Mouse (Mus musculus) c-Kit-positive CD71-positive TER-119-negative erythroid progenitor cells, embryonic 14.5 days (primary cell): ENCODE data around the gene Gosr2.

Experiments
- DNase-seq: peaks from one replicate; pipeline ENCODE4 v3.0.0-alpha.2; 2013; ENCODE audit warnings: low read depth

Gene Gosr2

GRCm38 (mm10) chr11:103688980-103689378 lies 8.7 kb downstream of the Gosr2 start:
- DNase-seq: no peak

DNA sequence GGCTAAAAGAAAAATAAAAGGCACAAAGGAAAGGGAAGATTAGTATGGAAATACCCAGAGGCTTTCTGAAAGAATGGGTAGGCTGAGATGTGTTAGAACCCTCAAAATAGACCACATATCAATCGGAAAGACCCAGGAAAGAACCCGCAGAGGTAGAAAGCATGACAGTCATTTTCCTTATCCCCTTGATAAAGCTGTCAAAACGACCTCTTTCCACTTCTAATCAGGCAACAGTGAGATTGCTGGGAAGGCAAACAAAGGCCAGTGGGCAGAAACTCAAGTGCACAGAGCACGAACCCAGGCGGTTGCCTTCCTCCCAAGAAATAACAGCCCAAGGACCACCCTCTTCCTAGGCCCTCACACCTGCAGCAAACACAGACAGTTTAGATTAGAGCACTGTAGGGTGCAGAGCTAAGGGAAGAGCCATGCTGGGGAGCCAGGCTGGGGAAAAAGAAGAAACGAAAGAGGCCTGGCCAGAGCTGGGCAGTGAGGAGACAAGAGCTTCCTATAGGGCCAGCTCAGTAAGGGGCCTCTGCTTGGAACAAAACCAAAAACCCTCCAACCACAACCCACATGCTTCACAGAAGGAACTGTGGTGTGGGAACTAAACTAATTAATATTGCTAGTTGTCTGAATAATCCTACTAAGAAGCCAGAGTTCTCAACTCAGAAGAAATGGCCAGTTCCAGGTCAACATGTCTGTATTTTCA lies 9.3 kb downstream of the Gosr2 start:
- no peak for DNase-seq

DNA sequence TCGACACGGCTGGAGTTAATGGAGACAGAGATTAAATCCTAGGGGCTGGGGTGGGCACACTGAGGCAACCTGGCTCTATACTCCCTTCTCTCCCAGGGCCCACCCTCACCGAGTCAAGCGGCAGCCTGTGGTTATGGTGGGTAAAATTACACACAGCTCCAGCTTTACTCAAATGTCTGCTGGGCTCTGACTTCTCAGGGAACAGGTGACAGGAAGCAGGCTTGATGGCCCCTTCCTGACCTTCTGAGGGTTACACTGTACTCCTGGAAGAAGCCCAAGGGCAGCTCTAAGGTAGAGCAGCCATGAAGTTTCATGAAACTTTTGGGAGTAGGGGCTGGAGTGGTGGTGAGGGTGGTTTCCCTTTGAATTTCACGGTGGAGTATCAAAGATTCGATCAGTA lies 11.0 kb downstream of the Gosr2 start:
- no peak for DNase-seq

- DNase-seq: no peak
These were observed 12.4 kb downstream of the Gosr2 start for GRCm38 (mm10) chr11:103685261-103685736.

DNA sequence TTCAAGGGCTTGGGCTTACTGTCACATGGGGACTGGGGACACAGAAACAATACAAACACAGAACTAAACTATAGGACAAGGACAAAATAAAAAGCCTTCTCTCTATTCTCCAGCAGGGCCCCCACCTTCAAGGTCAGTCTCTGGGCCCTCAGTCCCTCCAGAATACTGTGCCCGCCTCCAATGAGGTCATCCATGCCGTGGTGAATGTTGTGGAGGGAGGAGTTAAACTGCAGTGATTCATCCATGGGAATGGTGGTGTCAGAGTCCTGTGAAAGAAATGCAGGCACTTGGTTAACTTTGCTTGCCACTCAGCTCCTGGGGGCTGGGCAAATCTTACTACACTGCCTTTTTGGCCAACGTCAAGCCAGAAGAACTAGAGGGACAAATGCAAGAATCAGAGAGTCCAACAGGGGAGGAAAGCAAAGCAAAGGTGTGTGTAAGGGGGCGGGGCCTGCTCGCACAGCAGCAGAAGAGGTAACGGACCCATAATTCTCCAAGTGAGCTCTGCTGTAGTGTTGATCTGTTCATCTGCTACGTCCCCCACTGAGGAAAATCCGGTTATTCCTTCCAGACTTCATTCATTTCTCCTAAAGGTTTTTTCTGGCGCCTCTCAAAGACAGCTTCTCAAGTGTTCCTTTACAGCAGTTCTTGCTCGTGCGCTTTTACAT lies 13.9 kb downstream of the Gosr2 start:
- no peak for DNase-seq

DNA sequence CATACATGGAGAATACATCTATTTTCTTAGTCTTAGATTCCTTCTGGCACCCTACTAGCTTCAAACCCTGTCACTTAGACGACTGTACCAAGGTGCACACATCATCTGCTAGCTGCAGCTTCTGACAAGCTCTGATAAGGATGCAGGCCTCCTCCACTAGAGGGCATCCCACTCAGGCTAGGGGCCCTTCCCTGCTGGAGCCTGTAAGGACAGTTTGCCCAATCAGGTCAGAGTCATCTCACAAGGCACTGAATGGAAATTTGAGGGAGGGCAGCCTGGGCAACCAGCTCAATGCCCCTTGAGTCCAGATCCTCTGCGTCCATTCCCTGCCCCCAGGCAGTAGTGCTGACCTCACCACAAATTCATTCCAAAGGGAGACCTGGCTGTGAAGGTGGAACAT lies 20.7 kb downstream of the Gosr2 start:
- peak; percentile 40 for DNase-seq

DNA sequence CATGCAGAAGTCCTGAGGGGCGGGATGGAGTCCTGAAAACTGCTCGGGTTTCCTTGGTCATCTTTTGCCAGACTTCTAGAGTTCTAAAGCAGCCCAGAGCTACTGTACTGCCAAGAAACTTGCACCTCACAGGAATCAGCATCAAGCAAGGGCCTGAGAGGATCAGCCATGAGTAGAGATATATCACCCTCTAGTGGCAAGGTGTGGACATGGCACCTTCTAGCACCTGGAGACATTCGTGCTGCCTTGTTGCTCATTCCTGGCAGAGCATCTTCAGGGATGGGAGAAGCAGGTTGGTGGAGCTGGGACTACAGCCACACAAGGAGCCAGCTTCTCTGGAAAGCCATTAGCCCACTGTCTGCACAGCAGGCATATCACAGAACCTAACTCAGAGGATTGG lies 22.1 kb downstream of the Gosr2 start:
- peak; percentile 40 for DNase-seq

GRCm38 (mm10) chr11:103666907-103667426 lies 30.7 kb downstream of the Gosr2 start:
- no peak for DNase-seq

- DNase-seq: no peak
These were observed 31.4 kb downstream of the Gosr2 start for GRCm38 (mm10) chr11:103666181-103666906.

DNA sequence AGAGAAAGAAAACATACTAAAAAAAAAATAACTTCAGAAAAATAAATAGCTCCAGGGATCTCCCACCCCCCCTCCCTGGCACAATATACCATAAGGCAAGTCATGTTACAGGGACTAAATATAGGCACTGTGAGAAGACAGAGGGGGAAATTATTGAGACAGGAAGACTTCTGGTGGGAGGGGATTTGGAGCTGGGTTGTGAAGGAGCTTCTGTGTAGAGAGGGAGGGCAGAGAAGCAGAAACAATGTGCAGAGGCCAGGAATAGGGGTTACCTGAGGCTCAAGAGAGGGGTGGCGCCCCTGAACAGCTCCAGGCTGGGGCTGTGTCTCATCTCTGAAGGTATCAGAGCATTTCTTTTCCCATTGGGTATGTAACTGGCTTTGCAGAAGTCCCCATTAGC lies 32.0 kb downstream of the Gosr2 start:
- DNase-seq: no peak

- no peak for DNase-seq
These were observed 34.6 kb downstream of the Gosr2 start for GRCm38 (mm10) chr11:103663119-103663518.

DNA sequence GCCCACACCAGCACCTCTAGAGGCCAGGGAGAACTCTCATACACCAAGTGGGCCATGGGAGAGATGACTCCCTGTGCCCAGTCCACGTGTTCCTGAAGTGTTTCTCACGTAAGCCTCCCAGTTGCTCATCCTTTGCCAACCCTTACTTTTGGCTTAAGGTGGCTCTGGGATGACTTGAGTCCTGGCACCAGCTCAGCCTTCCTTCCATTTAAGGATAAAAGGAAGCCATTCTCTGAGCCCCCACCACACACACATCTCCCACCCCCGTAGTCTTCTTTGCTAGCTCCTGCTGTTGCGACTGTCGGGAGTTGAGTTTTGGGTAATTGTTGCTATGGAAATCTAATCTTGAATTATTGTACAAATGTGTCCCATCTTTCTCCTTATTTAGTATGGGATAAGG lies 35.2 kb downstream of the Gosr2 start:
- DNase-seq: no peak

GRCm38 (mm10) chr11:103661863-103662262 lies 35.8 kb downstream of the Gosr2 start:
- DNase-seq: no peak

GRCm38 (mm10) chr11:103658189-103658588 lies 39.5 kb downstream of the Gosr2 start:
- no peak for DNase-seq

GRCm38 (mm10) chr11:103656520-103656919 lies 41.2 kb downstream of the Gosr2 start:
- no peak for DNase-seq

DNA sequence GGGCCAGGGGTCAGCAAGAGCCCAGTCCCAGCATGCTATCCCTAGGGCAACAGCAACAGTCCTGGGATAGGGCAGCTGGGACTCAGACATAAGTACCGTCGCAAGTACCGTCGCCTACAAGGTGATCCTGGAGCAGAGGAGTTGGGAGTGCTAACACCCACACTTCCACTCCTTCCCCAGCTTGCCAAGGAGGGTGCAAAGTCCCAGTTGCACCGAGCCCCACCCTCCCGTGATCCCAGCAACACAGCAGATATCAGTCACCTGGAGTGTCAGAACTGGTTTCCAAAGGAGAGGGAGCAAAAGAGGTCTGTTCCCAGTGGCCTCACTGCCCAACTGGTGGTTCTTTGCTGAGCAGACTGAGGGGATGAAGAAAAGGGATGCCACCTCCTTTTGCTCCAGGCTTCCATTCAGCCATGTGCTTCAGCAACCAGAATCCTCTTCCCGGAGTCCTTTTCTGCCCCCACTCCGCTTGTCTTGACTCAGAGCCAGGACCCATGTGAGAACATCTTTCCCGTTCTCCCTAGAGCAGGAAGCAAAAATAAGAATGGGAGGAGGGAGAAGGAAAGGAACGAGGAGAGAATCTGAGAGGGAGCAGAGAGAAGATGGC lies 44.2 kb downstream of the Gosr2 start:
- DNase-seq: no peak

DNA sequence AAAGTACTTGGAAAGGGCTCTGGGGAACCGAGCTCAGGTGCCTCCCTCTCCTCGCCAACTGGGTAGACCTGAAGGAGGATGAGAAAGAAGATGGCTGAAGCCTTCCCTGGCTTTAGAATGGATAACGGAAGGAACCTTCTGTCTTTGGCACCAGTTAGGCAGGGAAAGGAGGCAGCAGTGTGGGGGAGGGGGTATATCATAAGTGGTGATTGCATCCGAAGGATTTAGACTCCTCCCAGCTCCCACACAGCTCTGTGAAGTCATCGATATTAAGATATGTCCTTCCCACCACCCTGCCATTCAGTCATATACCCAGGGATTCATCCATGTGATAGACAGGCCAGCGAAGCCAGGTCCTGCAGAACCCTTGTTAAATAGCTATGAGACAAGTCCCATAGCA lies 46.3 kb downstream of the Gosr2 start:
- DNase-seq: no peak

GRCm38 (mm10) chr11:103649983-103650493 lies 47.7 kb downstream of the Gosr2 start:
- DNase-seq: no peak

- no peak for DNase-seq
These were observed 48.3 kb downstream of the Gosr2 start, which contains the start of gene Rprml for GRCm38 (mm10) chr11:103649301-103649982. TSS of gene Rprml (plus strand) at chr11:103649570.

- no peak for DNase-seq
These were observed 49.0 kb downstream of the Gosr2 start for GRCm38 (mm10) chr11:103648656-103649055.

GRCm38 (mm10) chr11:103647921-103648620 lies 49.6 kb downstream of the Gosr2 start:
- no peak for DNase-seq
